8 mouse cellular contexts compared by ENCODE assay signal in the genomic region with DNA sequence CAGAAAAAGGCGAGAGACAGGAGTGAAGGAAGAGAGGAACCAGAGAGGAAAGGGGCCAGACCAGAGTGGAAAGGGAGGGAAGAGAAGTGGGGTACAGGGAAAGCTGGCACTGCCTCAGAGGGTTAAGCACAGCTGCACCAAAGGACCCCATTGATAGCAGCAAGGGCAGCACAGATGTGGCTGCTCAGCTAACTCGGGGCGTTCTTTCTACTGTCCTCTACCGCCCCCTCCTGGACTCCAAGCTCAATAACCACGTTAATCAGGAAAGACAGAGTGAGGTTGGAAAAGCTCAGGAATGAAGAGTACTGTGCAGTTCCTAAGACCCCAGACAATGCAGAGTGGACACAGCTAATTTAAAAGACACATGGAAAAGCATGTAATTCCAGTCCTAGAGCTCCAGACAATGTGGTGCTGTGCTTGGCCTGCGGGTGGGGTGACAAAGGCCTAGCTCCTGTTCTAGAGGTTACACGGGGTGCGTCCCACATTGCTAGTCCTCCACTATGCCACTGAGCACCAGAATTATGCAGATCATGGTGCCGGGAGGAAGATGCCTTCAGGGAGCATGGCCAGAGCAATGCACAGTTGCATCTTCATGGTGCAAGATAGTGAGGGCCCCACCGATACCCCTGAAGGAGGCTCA.
DNase-seq lines count a peak whose midpoint lies in the region; ATAC-seq and TF ChIP-seq lines count a peak whose summit lies in the region.

No protein-coding gene starts in this region.

- H3K9ac ChIP-seq in heart, adult 2 months (ENCODE audit: low read depth, low read length): no peak overlapping the region
- no peak overlapping the region for H3K9ac ChIP-seq in heart, embryonic 11.5 days (ENCODE audit: low read depth, low read length)
- no peak overlapping the region; the same call in 1 of the 2 replicates for H3K9ac ChIP-seq in forebrain, embryonic 11.5 days (ENCODE audit: low read length)
- H3K9ac ChIP-seq in hindbrain, embryonic 13.5 days: no peak overlapping the region

- H3K9me3 ChIP-seq in heart, embryonic 11.5 days (replicated peaks; ENCODE audit: control insufficient read depth, low read length): no peaks in the 10 kb centered on the region
- H3K9me3 ChIP-seq in forebrain, embryonic 11.5 days (ENCODE audit: control insufficient read depth, low read length): no peaks in the 10 kb centered on the region
- H3K9me3 ChIP-seq in hindbrain, embryonic 13.5 days: peaks cover 6% of the 10 kb centered on the region; the same call in 1 of the 2 replicates
- peaks cover 7% of the 10 kb centered on the region for H3K9me3 ChIP-seq in midbrain, embryonic 10.5 days (replicated peaks)

- peak; percentile 24 to 56 for DNase-seq in heart, adult 2 months
- peak; percentile 83 for DNase-seq in forebrain, embryonic 11.5 days (ENCODE audit: low spot score)
- DNase-seq in left cerebral cortex, adult 18-20 months (ENCODE audit: low spot score in 2 of 2): peak; percentile 70 to 80
- peak; percentile 65 for DNase-seq in midbrain, embryonic 10.5 days (ENCODE audit: low spot score)
- DNase-seq in right cerebral cortex, postnatal 4 days: peak; percentile 86

- intact Hi-C loops in heart, adult 2 months (cut with DNase I): loop anchor here (2.0 to 5.0 kb wide), 2 partner anchors 629 to 869 kb away; no protein-coding TSS in a partner anchor

- no peaks in the 10 kb centered on the region for H3K27me3 ChIP-seq in heart, adult 2 months (ENCODE audit: control insufficient read depth, insufficient read depth, low read length)
- peaks cover 32% of the 10 kb centered on the region for H3K27me3 ChIP-seq in heart, embryonic 11.5 days (ENCODE audit: control insufficient read depth, insufficient read depth, low read length)
- no peaks in the 10 kb centered on the region for H3K27me3 ChIP-seq in forebrain, embryonic 11.5 days (ENCODE audit: control insufficient read depth, insufficient read depth, low read length)
- no peaks in the 10 kb centered on the region for H3K27me3 ChIP-seq in hindbrain, embryonic 13.5 days
- H3K27me3 ChIP-seq in midbrain, embryonic 10.5 days (ENCODE audit: low read depth, poor library complexity, severe bottlenecking): peaks cover 16% of the 10 kb centered on the region; the same call in 1 of the 2 replicates

- no peaks in the 10 kb centered on the region for H3K36me3 ChIP-seq in heart, adult 2 months (ENCODE audit: control insufficient read depth, insufficient read depth, low read length)
- no peaks in the 10 kb centered on the region for H3K36me3 ChIP-seq in heart, embryonic 11.5 days (ENCODE audit: control insufficient read depth, insufficient read depth, low read length)
- H3K36me3 ChIP-seq in forebrain, embryonic 11.5 days (ENCODE audit: control insufficient read depth, insufficient read depth, low read length): no peaks in the 10 kb centered on the region
- H3K36me3 ChIP-seq in hindbrain, embryonic 13.5 days: no peaks in the 10 kb centered on the region
- no peaks in the 10 kb centered on the region for H3K36me3 ChIP-seq in midbrain, embryonic 10.5 days

- no peaks in the 10 kb centered on the region for H3K79me2 ChIP-seq in heart, adult 2 months (replicated peaks; ENCODE audit: control insufficient read depth, insufficient read depth, low read length)

- no peak for TF ChIP-seq EP300 in heart, adult 2 months (IDR thresholded peaks at IDR 0.05; ENCODE audit: insufficient read depth, low read depth, low read length)

- peak; percentile 79 for TF ChIP-seq CTCF in heart, adult 2 months (IDR thresholded peaks at IDR 0.05)

- no peaks in the 10 kb centered on the region for H3K4me1 ChIP-seq in heart, adult 2 months (ENCODE audit: control insufficient read depth, insufficient read depth, low read length)
- no peaks in the 10 kb centered on the region; the same call in 1 of the 2 replicates for H3K4me1 ChIP-seq in heart, embryonic 11.5 days (ENCODE audit: control insufficient read depth, insufficient read depth, low read length)
- H3K4me1 ChIP-seq in forebrain, embryonic 11.5 days (replicated peaks; ENCODE audit: control insufficient read depth, insufficient read depth, low read length): no peaks in the 10 kb centered on the region
- H3K4me1 ChIP-seq in hindbrain, embryonic 13.5 days (replicated peaks): peaks cover 16% of the 10 kb centered on the region
- peaks cover 11% of the 10 kb centered on the region for H3K4me1 ChIP-seq in midbrain, embryonic 10.5 days

- no peak overlapping the region for H3K4me2 ChIP-seq in heart, embryonic 11.5 days
- H3K4me2 ChIP-seq in forebrain, embryonic 11.5 days (ENCODE audit: low read depth, low read length, severe bottlenecking): no peak overlapping the region
- H3K4me2 ChIP-seq in hindbrain, embryonic 13.5 days: no peak overlapping the region

- ATAC-seq in heart, embryonic 11.5 days (replicated peaks; ENCODE audit: insufficient number of reproducible peaks, low FRiP score, low TSS enrichment): no peak; the same call in 1 of the 2 replicates
- ATAC-seq in cerebellum, adult (ENCODE audit: insufficient number of reproducible peaks, low FRiP score, low TSS enrichment): 0 out of 2 replicates have a peak, but pooled peaks have one; percentile 26
- peak; percentile 56; the same call in 1 of the 2 replicates for ATAC-seq in forebrain, embryonic 11.5 days (replicated peaks; ENCODE audit: low FRiP score)
- peak; percentile 71 for ATAC-seq in hindbrain, embryonic 13.5 days (ENCODE audit: low FRiP score)

- no peak overlapping the region for H3K4me3 ChIP-seq in heart, adult 2 months
- H3K4me3 ChIP-seq in heart, embryonic 11.5 days (ENCODE audit: low read depth, low read length): no peak overlapping the region
- no peak overlapping the region for H3K4me3 ChIP-seq in forebrain, embryonic 11.5 days (ENCODE audit: low read depth, low read length)
- no peak overlapping the region for H3K4me3 ChIP-seq in hindbrain, embryonic 13.5 days
- no peak overlapping the region for H3K4me3 ChIP-seq in midbrain, embryonic 10.5 days

- no peak for TF ChIP-seq POLR2A in heart, adult 2 months (IDR thresholded peaks at IDR 0.05; ENCODE audit: insufficient read depth, low read depth, low read length)

- H3K27ac ChIP-seq in heart, adult 2 months: no peak overlapping the region
- no peak overlapping the region for H3K27ac ChIP-seq in heart, embryonic 11.5 days (ENCODE audit: low read depth, low read length)
- no peak overlapping the region for H3K27ac ChIP-seq in forebrain, embryonic 11.5 days (ENCODE audit: low read depth, low read length)
- no peak overlapping the region for H3K27ac ChIP-seq in hindbrain, embryonic 13.5 days
- no peak overlapping the region for H3K27ac ChIP-seq in midbrain, embryonic 10.5 days (replicated peaks)

- 45% methylated on average over 10 of the region's 10 CpGs for WGBS in heart, adult 2 months
- WGBS in heart, embryonic 11.5 days (ENCODE audit: insufficient replicate concordance): 48% methylated on average over 10 of the region's 10 CpGs
- WGBS in forebrain, embryonic 11.5 days: 50% methylated on average over 10 of the region's 10 CpGs
- WGBS in hindbrain, embryonic 13.5 days: 44% methylated on average over 10 of the region's 10 CpGs
- 42% methylated on average over 10 of the region's 10 CpGs for WGBS in midbrain, embryonic 10.5 days
